Mouse (Mus musculus) hindbrain, embryonic 14.5 days (tissue): ENCODE data around the gene Ces1e. TPM values are rescaled to one million over a fixed set of nuclear protein-coding genes. Genes with fewer than 3 reads are reported as not detected.

Experiments used
- polyA plus RNA-seq: library from polyadenylated mRNA; unstranded; fragments of >200 nt; fragmentation: Nextera tagmentation; extraction: Ambion mirVana; gene quantifications from 2 replicates; pipeline ENCODE4 v1.2.1, GENCODE M21; 2014

The Ces1e gene
- polyA plus RNA-seq, 1 experiment from 2014 or later = not detected

Other genes starting within 250 kb of the Ces1e start
- not detected in 2 replicates for gene Ces1a, start 181.4 kb downstream of the Ces1e start, polyA plus RNA-seq
- not detected in 2 replicates for gene Ces1b, start 149.6 kb downstream of the Ces1e start, polyA plus RNA-seq
- not detected in 2 replicates for gene Ces1c, start 98.3 kb downstream of the Ces1e start, polyA plus RNA-seq
- gene Ces1d, start 31.8 kb downstream of the Ces1e start, polyA plus RNA-seq = 0.26 TPM in 1 of 2 replicates, not detected in the other
- not detected in 2 replicates for gene Ces1f, start 50.1 kb upstream of the Ces1e start, polyA plus RNA-seq
- gene Ces1g, start 107.7 kb upstream of the Ces1e start, polyA plus RNA-seq = not detected in 2 replicates
- gene Ces1h, start 150.1 kb upstream of the Ces1e start, polyA plus RNA-seq = not detected in 2 replicates